Mouse (Mus musculus): ENCODE measurements around the gene Nkx2-3. TPM values are rescaled to one million over a fixed set of nuclear protein-coding genes. Genes with fewer than 3 reads are reported as not detected.

Nkx2-3 gene
- total RNA-seq, 2 experiments from 2014 or later = not detected

- intact Hi-C loops (cut with DNase I) = no loop called here
- DNase-seq = no peak
Observed at GRCm38 (mm10) chr19:43604492-43605120, 7.5 kb upstream of the Nkx2-3 start.

GRCm38 (mm10) chr19:43605666-43606551 lies 6.2 kb upstream of the Nkx2-3 start:
- intact Hi-C loops (cut with DNase I) = no loop called here
- no peak for DNase-seq

- intact Hi-C loops (cut with DNase I) = no loop called here
- no peak for DNase-seq
Observed at GRCm38 (mm10) chr19:43606552-43607530, 5.3 kb upstream of the Nkx2-3 start.

DNA sequence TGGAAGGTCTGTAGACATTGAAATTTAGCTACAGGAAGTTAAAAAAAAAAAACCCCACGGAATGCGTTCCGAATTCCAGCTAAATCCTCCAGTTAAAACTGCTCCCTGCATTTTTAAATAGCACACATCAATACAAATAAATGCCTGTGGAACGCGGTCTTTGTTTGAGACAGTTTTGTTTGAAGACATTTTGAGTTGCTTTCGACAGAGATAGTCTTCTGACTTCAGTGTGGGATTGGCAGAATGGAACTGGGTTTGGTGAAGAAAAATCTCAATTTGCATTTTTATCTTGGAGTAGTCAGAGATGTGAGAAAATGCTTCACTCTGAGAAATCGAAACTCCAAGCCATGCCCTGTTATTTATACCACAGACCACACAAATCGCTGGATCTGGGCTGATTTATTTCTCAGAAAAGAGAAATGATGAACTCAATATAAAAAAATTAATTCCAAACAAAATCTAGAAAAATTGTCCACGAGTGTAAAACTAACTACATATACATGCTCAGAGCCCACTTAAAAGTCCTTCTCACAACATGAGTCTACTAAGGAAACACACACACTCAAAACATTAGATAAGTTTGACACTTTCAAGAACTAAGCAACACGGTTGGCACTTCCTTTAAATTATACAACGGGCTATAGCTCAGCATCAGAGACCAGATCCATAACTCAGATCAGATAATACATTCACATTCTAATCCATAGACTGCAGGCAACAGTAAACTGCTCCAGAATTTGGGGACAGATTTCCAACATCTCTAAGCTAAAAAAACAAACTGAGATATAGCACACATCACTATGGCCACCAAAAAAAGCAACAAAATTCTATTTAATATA lies 4.1 kb upstream of the Nkx2-3 start:
- DNase-seq = no peak
- intact Hi-C loops (cut with DNase I) = no loop called here

GRCm38 (mm10) chr19:43608711-43609457 lies 3.2 kb upstream of the Nkx2-3 start:
- no peak for DNase-seq
- intact Hi-C loops (cut with DNase I) = no loop called here

DNA sequence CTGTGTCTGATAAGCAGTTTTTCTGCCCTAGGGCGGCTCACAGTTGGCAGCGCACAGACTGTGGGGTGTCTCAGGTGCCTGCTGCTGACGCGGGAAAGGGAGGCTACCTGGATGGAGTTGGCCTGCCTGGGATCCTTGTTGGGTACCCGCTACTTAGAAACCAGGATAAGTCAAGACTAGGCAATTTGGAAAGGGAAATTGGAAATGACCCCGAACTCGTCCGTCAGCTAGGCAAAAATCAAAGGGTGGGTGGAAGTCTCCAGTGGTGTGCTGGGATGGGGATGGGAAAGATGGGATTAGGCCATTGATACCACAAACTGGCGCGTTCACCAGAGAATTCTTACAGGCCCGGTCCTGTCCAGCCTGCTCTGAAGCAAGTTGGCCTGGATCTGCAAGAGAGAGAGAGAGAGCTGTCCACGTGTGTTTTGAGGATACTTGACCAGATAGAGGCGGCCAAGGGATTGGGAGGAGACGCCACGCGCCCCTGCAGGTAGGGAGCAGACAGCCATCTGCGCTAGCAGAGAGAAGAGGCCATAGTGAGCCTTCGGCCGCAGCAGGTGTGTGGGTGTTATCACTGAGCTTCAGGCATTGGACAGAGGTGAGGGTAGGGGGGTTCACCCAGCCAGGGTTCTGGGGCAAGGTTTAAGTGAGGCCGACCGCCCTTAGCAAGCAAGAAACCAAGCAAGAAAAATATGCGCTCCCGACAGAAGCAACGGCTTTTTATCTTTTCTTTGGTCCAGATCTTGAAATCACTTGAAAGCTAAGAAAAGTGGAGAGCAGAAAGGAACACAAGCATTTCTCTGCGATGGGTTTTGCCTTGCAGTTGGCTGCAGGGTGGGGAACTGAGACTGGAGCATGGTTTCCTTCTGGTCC lies 2.4 kb upstream of the Nkx2-3 start:
- DNase-seq = no peak
- intact Hi-C loops (cut with DNase I) = loop anchor here (5.0 kb wide), 1 partner anchor 1092 kb away; the partner anchor contains the start of gene R3hcc1l

- DNase-seq = no peak
- intact Hi-C loops (cut with DNase I) = loop anchor here (5.0 kb wide), 1 partner anchor 1093 kb away; the partner anchor contains the start of gene R3hcc1l
Observed at GRCm38 (mm10) chr19:43610341-43610848, 1.7 kb upstream of the Nkx2-3 start.

- intact Hi-C loops (cut with DNase I) = loop anchor here (5.0 kb wide), 1 partner anchor 1094 kb away; the partner anchor contains the start of gene R3hcc1l
- no peak for DNase-seq
Observed at GRCm38 (mm10) chr19:43611110-43611509, 1.0 kb upstream of the Nkx2-3 start.

DNA sequence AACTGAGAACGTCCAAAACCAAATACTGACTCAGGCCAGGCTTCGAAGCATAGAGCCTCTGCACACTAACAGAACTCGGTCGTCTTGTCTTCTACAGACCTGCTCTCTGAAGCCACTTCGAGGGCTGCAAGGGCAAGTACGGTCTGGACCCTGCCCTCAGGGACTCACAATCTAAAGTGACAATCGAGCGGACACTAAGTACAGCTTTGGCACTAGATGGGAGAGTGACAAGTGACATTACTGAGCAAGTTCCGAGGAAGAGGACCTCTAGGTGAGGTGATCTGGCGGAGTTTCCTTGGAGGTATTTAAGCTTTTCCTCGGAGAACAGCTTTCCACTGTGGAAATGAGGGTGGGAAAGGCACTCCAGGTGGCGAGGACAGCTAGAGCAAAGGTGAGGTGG lies 564 bp upstream of the Nkx2-3 start:
- intact Hi-C loops (cut with DNase I) = loop anchor here (5.0 kb wide), 1 partner anchor 1094 kb away; the partner anchor contains the start of gene R3hcc1l
- DNase-seq = no peak

DNA sequence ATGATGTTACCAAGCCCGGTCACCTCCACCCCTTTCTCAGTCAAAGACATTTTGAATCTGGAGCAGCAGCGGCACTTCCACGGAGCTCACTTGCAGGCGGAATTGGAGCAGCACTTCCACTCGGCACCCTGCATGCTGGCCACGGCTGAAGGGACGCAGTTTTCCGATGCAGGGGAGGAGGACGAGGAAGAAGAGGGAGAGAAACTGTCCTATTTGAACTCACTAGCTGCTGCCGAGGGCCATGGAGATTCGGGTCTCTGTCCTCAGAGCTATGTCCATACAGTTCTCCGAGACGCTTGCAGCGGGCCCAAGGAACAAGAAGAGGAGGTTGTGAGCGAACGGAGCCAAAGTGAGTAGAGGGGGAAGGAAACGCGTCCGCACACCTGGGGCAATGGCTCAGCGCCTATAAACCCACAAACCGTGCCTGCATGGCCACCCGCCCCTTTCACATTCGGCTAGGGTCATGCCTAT lies 411 bp downstream of the Nkx2-3 start:
- DNase-seq = no peak
- intact Hi-C loops (cut with DNase I) = loop anchor here (5.0 kb wide), 1 partner anchor 1095 kb away; the partner anchor contains the start of gene R3hcc1l

DNA sequence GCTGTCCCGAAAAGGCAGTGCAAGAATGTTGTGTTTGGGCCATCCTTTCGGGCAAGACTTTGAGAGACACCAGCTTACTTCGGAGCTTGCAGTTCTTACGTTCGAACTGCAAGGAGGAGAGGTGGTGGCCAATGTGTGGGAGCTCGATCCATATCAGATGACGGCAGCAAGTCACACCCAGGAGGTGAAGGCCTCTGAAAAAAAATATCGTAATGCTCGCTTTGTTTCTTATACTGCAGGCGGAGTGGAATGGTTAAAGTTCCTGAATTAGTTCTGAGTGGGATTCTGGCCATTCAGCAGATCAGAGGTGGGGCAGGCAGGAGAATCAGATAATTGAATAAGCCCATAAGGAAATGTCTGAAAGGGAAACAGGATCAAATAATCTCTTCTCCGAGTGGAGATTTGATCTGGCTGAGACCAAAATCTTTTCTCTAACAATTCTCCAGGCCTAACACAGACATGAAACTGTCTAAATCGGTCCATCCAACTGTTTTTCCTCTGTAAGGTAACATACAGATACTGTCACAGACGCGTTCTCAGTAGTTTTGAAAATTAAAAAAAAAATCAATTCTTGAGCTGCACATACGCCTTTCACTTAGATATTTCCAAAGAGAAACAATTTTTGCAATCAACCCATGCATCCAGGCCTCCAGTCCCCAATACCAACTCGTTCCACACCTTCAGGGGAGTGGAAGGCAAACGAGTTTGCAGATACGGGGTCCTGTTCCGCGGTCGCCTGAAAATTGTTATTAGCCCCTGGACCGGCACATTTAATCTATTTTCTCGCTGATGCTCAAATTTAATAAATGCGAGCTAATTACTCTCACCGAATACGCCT lies 1.4 kb downstream of the Nkx2-3 start:
- intact Hi-C loops (cut with DNase I) = loop anchor here (5.0 kb wide), 1 partner anchor 1096 kb away; the partner anchor contains the start of gene R3hcc1l
- DNase-seq = no peak

- DNase-seq = no peak
- intact Hi-C loops (cut with DNase I) = loop anchor here (5.0 kb wide), 1 partner anchor 1097 kb away; the partner anchor contains the start of gene R3hcc1l
Observed at GRCm38 (mm10) chr19:43614341-43615073, 2.4 kb downstream of the Nkx2-3 start.

GRCm38 (mm10) chr19:43615074-43615445 lies 2.9 kb downstream of the Nkx2-3 start:
- DNase-seq = no peak
- intact Hi-C loops (cut with DNase I) = no loop called here

GRCm38 (mm10) chr19:43615571-43616414 lies 3.7 kb downstream of the Nkx2-3 start:
- DNase-seq = no peak
- intact Hi-C loops (cut with DNase I) = no loop called here

DNA sequence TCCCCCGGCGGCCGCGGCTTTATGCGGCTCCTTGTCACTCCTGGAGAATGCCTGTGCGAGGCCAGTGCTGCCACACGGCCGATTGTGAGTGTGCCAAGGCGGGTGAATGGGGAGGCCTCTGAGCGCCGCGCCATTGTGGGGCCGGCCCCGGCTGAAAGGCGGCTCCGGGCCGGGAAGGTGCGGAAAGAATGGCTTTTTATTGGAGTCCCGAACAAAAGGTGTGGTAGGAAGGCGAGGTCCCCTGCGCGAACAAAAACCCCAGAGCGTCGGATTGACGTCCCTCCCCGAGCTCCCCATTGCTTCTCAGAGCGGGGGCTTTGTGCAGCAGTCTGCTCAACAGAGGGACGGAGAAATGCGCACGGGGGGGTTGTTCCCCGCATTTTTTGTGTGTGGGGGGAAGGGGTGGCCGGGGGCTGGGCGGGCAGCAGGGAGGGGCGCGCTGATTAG lies 4.3 kb downstream of the Nkx2-3 start:
- intact Hi-C loops (cut with DNase I) = no loop called here
- DNase-seq = no peak

All from gastrocnemius, postnatal 36 days (tissue).